Mouse (Mus musculus) lung, adult 2 months (tissue): ENCODE measurements around the gene Oaz3. TPM values are rescaled to one million over a fixed set of nuclear protein-coding genes. Genes with fewer than 3 reads are reported as not detected.

Source experiments
- DNase-seq: peaks from one replicate; pipeline ENCODE4 v3.0.0; 2022
- H3K4me1 ChIP-seq: fragments of 200-500 bp; 2 replicates; pipeline ENCODE4 v1.6.1; 2011; ENCODE audit warnings: low read length; ENCODE audit not compliant: control insufficient read depth, insufficient read depth
- H3K4me3 ChIP-seq: fragments of 200-500 bp; replicated peaks from 2 replicates; pipeline ENCODE3; 2011; ENCODE audit warnings: low read depth, mild to moderate bottlenecking, control low read depth, low read length; ENCODE audit errors: extremely low read depth
- CTCF ChIP-seq: fragments of 200-500 bp; IDR thresholded peaks from 2 replicates; pipeline ENCODE4 v1.5.1; 2011; ENCODE audit warnings: mild to moderate bottlenecking, low read length, control low read depth; ENCODE audit not compliant: insufficient read depth
- POLR2A ChIP-seq: fragments of 200-500 bp; IDR thresholded peaks from 2 replicates; pipeline ENCODE4 v1.6.1; 2011; ENCODE audit warnings: low read depth, mild to moderate bottlenecking, control low read depth, low read length, borderline replicate concordance; ENCODE audit errors: extremely low read depth
- WGBS: fragments of 180-500 bp; shearing (Covaris S2); methylation state at CpG from one replicate; pipeline ENCODE4 v1.1.7; 2018; 5-methylcytosine and 5-hydroxymethylcytosine counted together
- polyA plus RNA-seq: library from polyadenylated mRNA; depleted of rRNA; stranded (reverse); fragments of >200 nt; gene quantifications from 2 replicates; pipeline ENCODE4 v1.2.3, GENCODE M21; 2012

The Oaz3 gene
- polyA plus RNA-seq, 1 experiment = not detected

GRCm38 (mm10) chr3:94476301-94477035, 32.8 kb upstream of the Oaz3 start:
- 64% methylated on average over 8 of the region's 8 CpGs for WGBS
- Histone ChIP-seq H3K4me1 (no peaks in the 10 kb centered on the region), H3K4me3 (no peak overlapping the region)
- no peak for TF ChIP-seq CTCF
- no peak for DNase-seq

GRCm38 (mm10) chr3:94473567-94474232, 30.0 kb upstream of the Oaz3 start:
- no peak for DNase-seq
- WGBS = 52% methylated on average over 5 of the region's 5 CpGs
- Histone ChIP-seq H3K4me1 (no peaks in the 10 kb centered on the region), H3K4me3 (no peak overlapping the region)
- TF ChIP-seq CTCF (no peak), POLR2A (no peak)

- Histone ChIP-seq H3K4me1 (no peaks in the 10 kb centered on the region), H3K4me3 (no peak overlapping the region)
- TF ChIP-seq CTCF = no peak
- TF ChIP-seq POLR2A = no peak
- 49% methylated on average over 10 of the region's 10 CpGs for WGBS
- no peak for DNase-seq
Observed at GRCm38 (mm10) chr3:94473115-94473505, 29.4 kb upstream of the Oaz3 start.

- no peaks in the 10 kb centered on the region for H3K4me1 ChIP-seq
- TF ChIP-seq CTCF (no peak), POLR2A (no peak)
- H3K4me3 ChIP-seq = peak overlapping the region; percentile 8
- DNase-seq = peak; percentile 37
- WGBS = 14% methylated on average over 28 of the region's 28 CpGs
Observed at GRCm38 (mm10) chr3:94472447-94473114, 28.9 kb upstream of the Oaz3 start.

- DNase-seq = no peak
- no peak overlapping the region for H3K4me3 ChIP-seq
- H3K4me1 ChIP-seq = no peaks in the 10 kb centered on the region
- no peak for TF ChIP-seq CTCF
- TF ChIP-seq POLR2A = no peak
- 41% methylated on average over 3 of the region's 3 CpGs for WGBS
Observed at GRCm38 (mm10) chr3:94468931-94469330, 25.2 kb upstream of the Oaz3 start.

- WGBS = 81% methylated on average over 13 of the region's 13 CpGs
- Histone ChIP-seq H3K4me3 (no peak overlapping the region), H3K4me1 (no peaks in the 10 kb centered on the region)
- TF ChIP-seq CTCF (no peak), POLR2A (no peak)
- DNase-seq = no peak
Observed at GRCm38 (mm10) chr3:94465632-94466430, 22.1 kb upstream of the Oaz3 start.

GRCm38 (mm10) chr3:94463926-94464578, 20.3 kb upstream of the Oaz3 start:
- TF ChIP-seq POLR2A (0 out of 2 replicates have a peak, but pooled peaks have one; percentile 15), CTCF (no peak)
- WGBS = 46% methylated on average over 11 of the region's 11 CpGs
- H3K4me3 ChIP-seq = no peak overlapping the region
- DNase-seq = peak; percentile 43
- no peaks in the 10 kb centered on the region for H3K4me1 ChIP-seq

GRCm38 (mm10) chr3:94459834-94460233, 16.1 kb upstream of the Oaz3 start:
- no peak for DNase-seq
- 84% methylated on average over 2 of the region's 2 CpGs for WGBS
- TF ChIP-seq CTCF (no peak), POLR2A (no peak)
- H3K4me1 ChIP-seq = no peaks in the 10 kb centered on the region
- H3K4me3 ChIP-seq = no peak overlapping the region

- Histone ChIP-seq H3K4me1 (no peaks in the 10 kb centered on the region), H3K4me3 (no peak overlapping the region)
- no peak for DNase-seq
- WGBS = 77% methylated on average over 3 of the region's 3 CpGs
- TF ChIP-seq POLR2A (no peak), CTCF (no peak)
Observed at GRCm38 (mm10) chr3:94457055-94457454, 13.3 kb upstream of the Oaz3 start.
